Mouse (Mus musculus) intestine, embryonic 15.5 days (tissue): Measurements from ENCODE around the gene Large1. TPM values are rescaled to one million over a fixed set of nuclear protein-coding genes. Genes with fewer than 3 reads are reported as not detected.

ENCODE experiments used
- ATAC-seq: fragments of 200-750 bp; cut with Nextera tagmentation; 2 replicates; pipeline ENCODE4 v1.8.0; 2017; ENCODE audit warnings: moderate TSS enrichment, moderate library complexity
- H3K27ac ChIP-seq: fragments of 300-500 bp; sonication (generic); 2 replicates; pipeline ENCODE4 v1.5.1; 2015; ENCODE audit warnings: mild to moderate bottlenecking, inconsistent platforms
- H3K27me3 ChIP-seq: fragments of 300-500 bp; sonication (generic); replicated peaks from 2 replicates; pipeline ENCODE4 v1.6.1; 2015; ENCODE audit warnings: inconsistent platforms
- H3K36me3 ChIP-seq: fragments of 300-500 bp; sonication (generic); 2 replicates; pipeline ENCODE4 v1.6.1; 2015; ENCODE audit warnings: inconsistent platforms
- H3K4me1 ChIP-seq: fragments of 300-500 bp; sonication (generic); replicated peaks from 2 replicates; pipeline ENCODE4 v1.6.1; 2015; ENCODE audit warnings: inconsistent platforms
- H3K4me2 ChIP-seq: fragments of 300-500 bp; sonication (generic); replicated peaks from 2 replicates; pipeline ENCODE4 v1.6.1; 2015; ENCODE audit warnings: mild to moderate bottlenecking, inconsistent platforms
- H3K4me3 ChIP-seq: fragments of 300-500 bp; sonication (generic); replicated peaks from 2 replicates; pipeline ENCODE4 v1.5.1; 2015; ENCODE audit warnings: inconsistent platforms
- H3K9ac ChIP-seq: fragments of 300-500 bp; sonication (generic); 2 replicates; pipeline ENCODE4 v1.6.1; 2015; ENCODE audit warnings: inconsistent platforms
- H3K9me3 ChIP-seq: fragments of 300-500 bp; sonication (generic); 2 replicates; pipeline ENCODE4 v1.6.1; 2016; ENCODE audit warnings: inconsistent platforms
- WGBS: fragments of 180-500 bp; shearing (Covaris S2); methylation state at CpG from one replicate; pipeline ENCODE4 v1.1.7; 2015; 5-methylcytosine and 5-hydroxymethylcytosine counted together
- polyA plus RNA-seq: library from polyadenylated mRNA; unstranded; fragments of >200 nt; fragmentation: Nextera tagmentation; extraction: Ambion mirVana; gene quantifications from 2 replicates; pipeline ENCODE4 v1.2.1, GENCODE M21; 2015

Gene Large1
- polyA plus RNA-seq, 1 experiment from 2014 or later = 6.5 TPM

DNA sequence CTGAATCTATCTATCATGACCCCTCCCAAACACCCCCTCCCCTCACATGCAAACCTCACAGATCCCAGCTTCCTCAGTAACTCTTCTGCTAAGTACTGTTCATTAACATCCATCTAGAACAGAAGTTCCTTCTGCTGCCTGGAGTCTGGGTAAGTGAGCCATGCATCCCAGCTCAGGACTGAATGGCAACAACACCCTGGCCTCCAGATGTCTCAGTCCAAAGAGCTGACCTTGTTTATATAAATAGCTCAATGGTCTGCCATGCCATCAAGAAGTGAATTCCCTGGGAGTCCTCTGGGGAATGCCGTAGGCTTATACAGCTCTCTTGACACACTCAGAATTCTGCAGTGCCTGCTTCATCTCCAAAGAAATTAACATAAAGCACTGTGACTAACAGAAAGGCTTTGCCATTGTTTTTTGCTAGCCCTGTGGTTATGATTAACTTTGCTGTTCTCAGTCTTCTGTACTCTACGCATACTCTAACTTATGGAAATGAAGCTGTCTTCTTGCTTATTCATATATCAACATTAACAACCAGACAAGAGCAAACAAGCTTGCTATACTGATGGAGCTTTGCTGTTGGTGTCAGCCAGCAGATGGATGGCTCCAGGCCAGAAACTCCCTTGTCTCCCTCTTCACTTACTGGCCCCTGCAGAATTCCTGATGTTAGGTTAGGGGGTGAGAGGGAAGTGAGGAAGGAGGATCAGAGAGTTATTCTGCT lies 434.0 kb downstream of the Large1 start:
- no peak overlapping the region for H3K4me2 ChIP-seq
- no peak overlapping the region for H3K4me3 ChIP-seq
- 47% methylated on average over 2 of the region's 2 CpGs for WGBS
- H3K27me3 ChIP-seq = no peaks in the 10 kb centered on the region
- 0 out of 2 replicates have a peak, but pooled peaks cover 5% of the 10 kb centered on the region for H3K4me1 ChIP-seq
- ATAC-seq = peak; percentile 25; the same call in 1 of the 2 replicates
- H3K9ac ChIP-seq = no peak overlapping the region
- H3K9me3 ChIP-seq = no peaks in the 10 kb centered on the region
- no peaks in the 10 kb centered on the region for H3K36me3 ChIP-seq
- no peak overlapping the region for H3K27ac ChIP-seq

DNA sequence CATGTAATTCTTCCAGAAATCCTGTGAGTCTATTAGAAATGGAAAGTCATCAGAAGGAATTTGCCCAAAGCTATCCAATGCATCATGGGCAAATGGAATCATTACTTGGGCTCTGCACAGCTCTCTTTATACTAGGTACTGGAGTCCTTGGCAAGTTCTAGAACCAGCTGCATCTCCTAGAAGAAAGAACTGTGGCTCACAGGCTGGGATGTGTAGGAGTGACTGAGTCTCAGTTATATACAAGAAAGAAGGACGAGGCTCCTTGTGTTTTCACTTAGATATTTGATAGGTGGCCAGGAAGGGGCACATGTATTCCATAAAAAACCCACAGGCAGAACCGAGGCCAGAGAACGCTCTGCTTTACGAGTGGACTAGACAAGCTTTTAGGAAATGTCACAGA lies 447.8 kb downstream of the Large1 start:
- no peaks in the 10 kb centered on the region for H3K36me3 ChIP-seq
- H3K4me2 ChIP-seq = no peak overlapping the region
- no peak overlapping the region for H3K27ac ChIP-seq
- H3K9me3 ChIP-seq = no peaks in the 10 kb centered on the region
- no peak for ATAC-seq
- H3K27me3 ChIP-seq = no peaks in the 10 kb centered on the region
- no peaks in the 10 kb centered on the region for H3K4me1 ChIP-seq
- no peak overlapping the region for H3K4me3 ChIP-seq
- 76% methylated on average over 4 of the region's 4 CpGs for WGBS
- no peak overlapping the region for H3K9ac ChIP-seq

DNA sequence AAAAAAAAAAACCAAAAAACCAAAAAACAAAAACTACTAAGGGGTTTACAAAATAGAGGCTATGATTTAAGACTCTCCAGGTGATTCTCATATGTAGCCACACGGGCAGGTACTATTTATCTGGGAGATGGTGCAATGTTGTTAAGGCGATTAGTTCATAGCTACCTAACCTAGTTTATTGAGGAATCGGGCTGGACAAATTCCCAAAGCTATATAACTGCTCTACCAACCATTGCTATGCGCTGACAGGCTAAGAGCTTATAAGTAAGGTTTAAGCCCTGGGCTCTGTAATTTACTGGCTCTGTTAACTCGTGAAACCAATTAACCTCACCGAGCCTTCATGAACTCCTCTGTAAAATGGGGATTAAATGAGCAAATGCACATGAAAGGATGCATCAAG lies 451.7 kb downstream of the Large1 start:
- WGBS = 89% methylated on average over 6 of the region's 6 CpGs

DNA sequence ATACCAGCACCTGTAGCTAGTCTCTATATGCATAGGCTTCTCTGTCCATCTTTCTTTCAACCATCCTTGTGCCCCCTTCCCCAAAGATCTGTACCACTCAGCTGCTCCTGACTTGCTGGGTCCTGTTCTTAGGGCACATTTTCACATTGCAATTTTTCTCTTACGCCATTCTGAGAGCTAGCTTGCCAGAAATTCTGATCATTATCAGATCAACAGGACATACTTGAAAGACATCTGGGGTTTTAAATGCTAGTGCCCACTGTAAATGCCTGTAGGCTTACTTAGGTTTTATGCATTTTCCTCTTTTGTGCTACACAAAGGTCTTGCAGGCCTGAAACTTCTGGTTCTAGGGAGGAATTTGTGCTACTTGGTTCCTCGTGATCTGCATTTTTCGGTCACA lies 454.0 kb downstream of the Large1 start:
- no peak for ATAC-seq
- 93% methylated on average over 3 of the region's 3 CpGs for WGBS
- H3K9me3 ChIP-seq = no peaks in the 10 kb centered on the region

More for the DNA sequence above, 451.7 kb downstream of the Large1 start:
- H3K4me2 ChIP-seq = no peak overlapping the region
- H3K9ac ChIP-seq = no peak overlapping the region
- H3K27ac ChIP-seq = no peak overlapping the region
- no peaks in the 10 kb centered on the region for H3K27me3 ChIP-seq
- H3K9me3 ChIP-seq = no peaks in the 10 kb centered on the region
- H3K4me1 ChIP-seq = no peaks in the 10 kb centered on the region
- H3K36me3 ChIP-seq = no peaks in the 10 kb centered on the region
- no peak overlapping the region for H3K4me3 ChIP-seq
- no peak for ATAC-seq

DNA sequence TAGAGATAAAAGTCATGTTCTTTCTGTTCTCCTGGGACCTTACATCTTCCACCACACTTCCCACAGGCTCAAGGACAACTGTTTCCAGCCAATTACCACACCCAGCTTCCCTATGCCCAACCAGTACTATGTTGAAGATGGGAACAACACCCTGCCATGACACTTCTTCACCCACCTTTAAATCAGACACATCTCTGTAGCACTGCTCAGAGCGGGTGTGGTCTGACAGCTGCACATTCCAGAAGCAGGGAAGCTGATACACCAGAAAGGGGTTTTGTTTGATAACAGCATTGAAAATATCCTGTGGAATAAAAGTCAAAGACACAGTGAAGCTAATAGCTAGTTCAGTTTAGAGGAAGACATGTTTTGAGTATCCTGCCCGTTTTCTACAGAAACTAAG lies 470.3 kb downstream of the Large1 start:
- no peaks in the 10 kb centered on the region for H3K36me3 ChIP-seq
- no peaks in the 10 kb centered on the region for H3K4me1 ChIP-seq
- no peak overlapping the region for H3K4me3 ChIP-seq
- H3K4me2 ChIP-seq = no peak overlapping the region
- no peaks in the 10 kb centered on the region for H3K9me3 ChIP-seq
- H3K27ac ChIP-seq = no peak overlapping the region
- H3K27me3 ChIP-seq = no peaks in the 10 kb centered on the region
- no peak for ATAC-seq
- WGBS = 89% methylated on average over 2 of the region's 2 CpGs
- no peak overlapping the region for H3K9ac ChIP-seq

More for the DNA sequence above, 454.0 kb downstream of the Large1 start:
- Histone ChIP-seq H3K4me1 (no peaks in the 10 kb centered on the region), H3K4me2 (no peak overlapping the region), H3K9ac (no peak overlapping the region), H3K4me3 (no peak overlapping the region), H3K27me3 (no peaks in the 10 kb centered on the region), H3K27ac (no peak overlapping the region), H3K36me3 (no peaks in the 10 kb centered on the region)

DNA sequence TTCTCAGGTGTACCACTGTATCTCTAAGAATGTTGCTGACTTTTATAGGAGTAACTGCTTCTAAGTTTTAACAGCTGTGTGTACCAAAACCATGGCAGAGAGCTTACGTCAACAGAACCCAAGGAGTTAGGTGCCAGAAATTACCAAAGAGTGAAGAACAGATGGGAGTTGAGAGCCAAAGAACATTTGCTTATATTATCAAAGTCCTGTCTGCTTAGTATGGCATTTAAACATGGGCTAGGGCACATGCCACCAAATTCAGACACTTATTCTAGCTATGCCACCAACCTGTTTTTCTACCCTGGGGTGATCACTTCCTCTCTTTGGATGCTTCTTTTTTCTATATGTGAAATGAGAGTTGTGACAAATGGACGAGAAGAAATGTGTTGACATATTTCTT lies 479.9 kb downstream of the Large1 start:
- no peak for ATAC-seq
- no peaks in the 10 kb centered on the region for H3K27me3 ChIP-seq
- no peak overlapping the region for H3K27ac ChIP-seq
- no peak overlapping the region for H3K4me2 ChIP-seq
- H3K9ac ChIP-seq = no peak overlapping the region
- H3K4me1 ChIP-seq = no peaks in the 10 kb centered on the region
- 85% methylated on average over 2 of the region's 2 CpGs for WGBS
- H3K9me3 ChIP-seq = no peaks in the 10 kb centered on the region
- H3K36me3 ChIP-seq = no peaks in the 10 kb centered on the region
- H3K4me3 ChIP-seq = no peak overlapping the region

DNA sequence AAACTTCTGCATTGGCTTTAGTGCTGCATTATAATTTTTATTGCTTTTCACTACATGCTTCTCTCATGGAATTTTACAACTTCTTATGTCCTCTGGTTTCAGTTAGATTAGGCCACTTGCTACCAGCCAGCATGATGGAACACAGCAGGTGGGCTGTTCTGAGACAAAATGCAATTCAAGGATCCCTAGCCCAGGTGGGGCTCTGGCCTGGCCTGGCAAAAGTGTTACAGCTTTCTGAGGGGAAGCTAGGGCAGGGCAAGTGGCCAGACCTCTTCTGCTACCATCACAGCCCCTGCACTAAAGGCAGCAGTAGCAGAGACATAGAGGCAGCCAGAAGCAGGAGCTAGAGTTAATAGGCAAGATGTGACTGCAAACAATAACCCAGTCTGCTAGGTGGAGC lies 506.5 kb downstream of the Large1 start:
- Histone ChIP-seq H3K9me3 (no peaks in the 10 kb centered on the region), H3K27ac (no peak overlapping the region), H3K36me3 (0 out of 2 replicates have a peak, but pooled peaks cover 2% of the 10 kb centered on the region), H3K4me3 (no peak overlapping the region), H3K4me1 (no peaks in the 10 kb centered on the region), H3K27me3 (no peaks in the 10 kb centered on the region), H3K4me2 (no peak overlapping the region), H3K9ac (no peak overlapping the region)
- ATAC-seq = no peak

DNA sequence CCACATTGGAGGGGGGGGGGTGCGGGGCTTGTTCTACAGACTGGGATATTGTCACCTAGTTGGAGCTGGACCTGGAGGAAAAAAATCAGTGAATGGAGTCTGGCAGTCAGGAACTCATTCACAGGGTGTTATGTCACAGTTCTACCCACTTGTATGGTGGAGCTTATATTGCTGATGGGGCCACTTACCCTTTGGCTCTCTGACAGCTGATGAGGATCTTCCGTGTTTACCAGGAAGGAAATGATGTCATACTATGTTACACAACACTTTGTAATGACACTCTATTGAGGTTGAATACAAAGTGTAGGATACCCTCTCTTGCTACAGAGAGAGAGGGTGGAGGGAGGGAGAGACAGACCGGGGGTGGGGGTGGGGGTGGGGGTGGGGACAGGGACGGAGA lies 517.5 kb downstream of the Large1 start:
- Histone ChIP-seq H3K4me3 (no peak overlapping the region), H3K27me3 (no peaks in the 10 kb centered on the region), H3K9ac (no peak overlapping the region), H3K4me2 (no peak overlapping the region), H3K27ac (no peak overlapping the region), H3K36me3 (0 out of 2 replicates have a peak, but pooled peaks cover 4% of the 10 kb centered on the region), H3K4me1 (no peaks in the 10 kb centered on the region), H3K9me3 (no peaks in the 10 kb centered on the region)
- WGBS = 81% methylated on average over 4 of the region's 4 CpGs
- ATAC-seq = peak; percentile 34; the same call in 1 of the 2 replicates

DNA sequence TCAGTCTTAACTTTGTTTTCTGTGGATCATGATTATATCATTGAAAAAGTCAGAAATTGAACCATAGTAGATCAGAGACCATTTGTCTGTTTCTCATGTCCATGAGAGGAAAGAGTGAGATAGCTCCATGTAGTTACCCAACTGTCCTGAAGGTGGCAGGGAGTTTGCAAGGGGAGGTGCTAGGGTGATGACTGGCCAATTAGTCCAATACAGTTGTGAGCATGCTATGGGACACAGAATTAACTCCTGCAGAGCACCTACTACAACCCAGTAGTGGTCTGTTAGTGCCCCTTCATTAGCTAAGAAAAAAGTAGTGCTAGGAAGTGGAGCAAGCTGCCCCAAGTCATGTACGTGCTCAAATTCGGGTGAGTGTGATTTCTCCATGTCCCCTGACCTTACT lies 520.2 kb downstream of the Large1 start:
- Histone ChIP-seq H3K27me3 (no peaks in the 10 kb centered on the region), H3K27ac (no peak overlapping the region), H3K9me3 (no peaks in the 10 kb centered on the region), H3K4me2 (no peak overlapping the region), H3K4me1 (no peaks in the 10 kb centered on the region), H3K4me3 (no peak overlapping the region), H3K36me3 (0 out of 2 replicates have a peak, but pooled peaks cover 4% of the 10 kb centered on the region), H3K9ac (no peak overlapping the region)
- no peak for ATAC-seq
- WGBS = 83% methylated on average over 2 of the region's 2 CpGs

DNA sequence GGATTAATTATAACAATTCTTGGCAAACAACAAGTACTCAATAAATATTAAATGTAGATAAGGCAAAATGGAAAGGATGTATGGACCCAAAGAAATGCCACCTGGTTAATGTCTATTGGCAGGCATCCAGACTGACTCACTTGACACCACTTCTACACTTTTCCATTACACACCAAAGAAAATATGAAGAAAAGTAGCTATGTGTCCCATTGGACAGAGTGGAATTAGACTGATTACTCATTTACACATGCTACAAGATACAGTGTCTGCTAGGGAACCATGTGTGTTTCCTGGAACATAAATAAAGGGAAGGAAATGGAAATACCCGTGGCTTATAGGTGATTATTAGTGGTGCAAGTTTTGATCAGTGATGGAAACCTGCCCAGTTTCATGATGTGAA lies 521.0 kb downstream of the Large1 start:
- Histone ChIP-seq H3K4me1 (no peaks in the 10 kb centered on the region), H3K4me3 (no peak overlapping the region), H3K27me3 (no peaks in the 10 kb centered on the region), H3K9ac (no peak overlapping the region), H3K4me2 (no peak overlapping the region), H3K27ac (no peak overlapping the region), H3K36me3 (0 out of 2 replicates have a peak, but pooled peaks cover 3% of the 10 kb centered on the region), H3K9me3 (no peaks in the 10 kb centered on the region)
- 48% methylated on average over 1 of the region's 1 CpGs for WGBS
- ATAC-seq = no peak

DNA sequence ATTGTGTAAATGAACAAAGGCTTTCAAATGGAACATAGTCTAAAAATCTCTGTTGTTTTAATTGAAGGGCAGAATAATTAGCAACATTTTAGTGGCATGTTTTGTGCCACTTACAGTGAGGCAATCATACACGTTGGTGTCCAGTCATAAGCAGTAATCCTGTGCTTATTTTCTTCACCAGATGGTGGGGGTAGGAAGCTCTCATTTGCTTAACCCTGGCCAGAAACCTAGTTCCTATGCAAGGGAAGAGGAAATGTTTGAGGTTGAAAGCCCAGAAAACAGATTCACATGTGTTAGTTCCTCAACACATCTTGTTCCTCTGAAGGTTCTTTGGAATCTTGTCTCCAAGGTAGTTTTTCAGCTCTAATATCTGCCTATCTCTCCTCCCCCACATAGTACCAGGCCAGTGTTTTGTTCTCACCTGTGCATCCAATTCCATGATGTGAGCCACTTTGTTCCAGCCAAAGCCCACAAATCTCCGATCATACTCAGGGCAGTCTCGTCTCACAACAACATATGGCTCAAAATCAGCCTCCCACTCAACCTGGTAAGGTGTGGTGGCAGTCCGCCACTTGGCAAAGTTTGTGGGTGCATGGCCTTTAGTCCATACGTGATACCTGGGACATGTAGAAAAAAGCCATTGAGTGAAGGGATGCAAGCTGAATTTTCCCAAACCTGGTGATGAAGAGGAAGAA lies 535.5 kb downstream of the Large1 start:
- Histone ChIP-seq H3K9ac (no peak overlapping the region), H3K4me1 (no peaks in the 10 kb centered on the region), H3K27ac (no peak overlapping the region), H3K4me2 (no peak overlapping the region), H3K27me3 (no peaks in the 10 kb centered on the region), H3K4me3 (no peak overlapping the region), H3K9me3 (no peaks in the 10 kb centered on the region), H3K36me3 (no peaks in the 10 kb centered on the region; the same call in 1 of the 2 replicates)
- WGBS = 94% methylated on average over 5 of the region's 5 CpGs
- ATAC-seq = no peak

DNA sequence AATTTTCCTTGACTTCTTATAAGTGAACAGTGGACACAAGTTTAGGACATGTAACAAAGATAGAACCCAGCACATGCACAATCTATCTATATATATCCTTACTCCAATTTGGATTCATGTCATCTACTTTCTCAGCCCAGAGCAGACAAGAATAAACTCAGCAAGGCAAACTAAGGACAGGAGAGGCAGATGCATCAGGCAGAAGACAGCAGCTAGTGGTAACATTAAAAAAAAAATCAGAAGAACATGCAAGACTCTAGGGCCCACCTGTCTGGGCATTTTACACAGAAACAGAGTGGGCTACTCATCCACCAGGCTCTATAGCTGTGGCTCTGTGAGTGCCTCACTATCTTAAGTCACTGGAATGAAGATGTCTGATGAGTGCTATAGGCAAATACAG lies 536.7 kb downstream of the Large1 start:
- Histone ChIP-seq H3K4me1 (no peaks in the 10 kb centered on the region), H3K9me3 (no peaks in the 10 kb centered on the region), H3K4me3 (no peak overlapping the region), H3K9ac (no peak overlapping the region), H3K27me3 (no peaks in the 10 kb centered on the region), H3K27ac (no peak overlapping the region), H3K4me2 (no peak overlapping the region), H3K36me3 (no peaks in the 10 kb centered on the region; the same call in 1 of the 2 replicates)
- ATAC-seq = no peak

DNA sequence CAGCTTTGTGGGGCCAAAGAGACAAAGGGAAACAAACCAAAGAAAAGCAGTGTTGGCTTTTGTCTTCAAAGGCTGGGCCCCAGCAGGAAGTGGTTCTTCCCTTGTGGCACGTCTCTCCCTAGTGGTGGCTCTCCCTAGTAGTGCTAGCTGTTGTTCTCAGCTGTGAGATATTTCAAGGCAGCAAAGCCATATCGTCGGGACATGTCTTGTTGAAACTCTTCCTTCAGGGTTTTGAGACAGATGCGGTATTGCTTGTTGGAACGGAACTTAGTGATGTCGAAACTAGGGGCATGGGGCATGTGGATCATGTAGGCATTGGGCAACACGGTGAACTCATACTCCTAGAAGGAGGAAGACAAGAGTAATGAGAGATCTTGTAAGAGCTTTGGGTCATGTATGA lies 537.7 kb downstream of the Large1 start:
- 84% methylated on average over 7 of the region's 7 CpGs for WGBS

More for the DNA sequence above, 537.7 kb downstream of the Large1 start:
- H3K27me3 ChIP-seq = no peaks in the 10 kb centered on the region
- H3K27ac ChIP-seq = no peak overlapping the region
- no peak overlapping the region for H3K4me3 ChIP-seq
- H3K36me3 ChIP-seq = no peaks in the 10 kb centered on the region; the same call in 1 of the 2 replicates
- no peak overlapping the region for H3K4me2 ChIP-seq
- no peaks in the 10 kb centered on the region for H3K4me1 ChIP-seq
- H3K9me3 ChIP-seq = no peaks in the 10 kb centered on the region
- H3K9ac ChIP-seq = no peak overlapping the region
- no peak for ATAC-seq
